Mouse (Mus musculus) midbrain, embryonic 11.5 days (tissue): ENCODE data around the gene Dap. TPM values are rescaled to one million over a fixed set of nuclear protein-coding genes. Genes with fewer than 3 reads are reported as not detected.

Source experiments
- ATAC-seq: fragments of 200-750 bp; cut with Nextera tagmentation; 2 replicates; pipeline ENCODE4 v1.8.0; 2017; ENCODE audit warnings: moderate TSS enrichment, moderate library complexity; ENCODE audit not compliant: low FRiP score
- DNase-seq: peaks from one replicate; pipeline ENCODE4 v3.0.0; 2015; ENCODE audit warnings: low spot score; ENCODE audit errors: missing footprints
- H3K27ac ChIP-seq: fragments of 300-500 bp; sonication (generic); 2 replicates; pipeline ENCODE4 v1.5.1; 2014; ENCODE audit warnings: low read depth, low read length
- H3K27me3 ChIP-seq: fragments of 300-500 bp; sonication (generic); 2 replicates; pipeline ENCODE4 v1.6.1; 2014; ENCODE audit warnings: mild to moderate bottlenecking, low read length, moderate library complexity, mixed read lengths; ENCODE audit not compliant: control insufficient read depth, insufficient read depth
- H3K36me3 ChIP-seq: fragments of 300-500 bp; sonication (generic); 2 replicates; pipeline ENCODE4 v1.6.1; 2014; ENCODE audit warnings: mild to moderate bottlenecking, low read length, moderate library complexity, mixed read lengths; ENCODE audit not compliant: control insufficient read depth, insufficient read depth
- H3K4me1 ChIP-seq: fragments of 300-500 bp; sonication (generic); 2 replicates; pipeline ENCODE4 v1.6.1; 2014; ENCODE audit warnings: low read length; ENCODE audit not compliant: control insufficient read depth, insufficient read depth
- H3K4me2 ChIP-seq: fragments of 300-500 bp; sonication (generic); 2 replicates; pipeline ENCODE4 v1.6.1; 2014; ENCODE audit warnings: mild to moderate bottlenecking, moderate library complexity
- H3K4me3 ChIP-seq: fragments of 300-500 bp; sonication (generic); 2 replicates; pipeline ENCODE4 v1.5.1; 2014; ENCODE audit warnings: low read depth, low read length
- H3K9ac ChIP-seq: fragments of 300-500 bp; sonication (generic); 2 replicates; pipeline ENCODE4 v1.6.1; 2014; ENCODE audit warnings: low read length
- H3K9me3 ChIP-seq: fragments of 300-500 bp; sonication (generic); 2 replicates; pipeline ENCODE4 v1.6.1; 2016; ENCODE audit warnings: low read length; ENCODE audit not compliant: control insufficient read depth
- WGBS: fragments of 180-500 bp; shearing (Covaris S2); extraction: QIAGEN DNeasy Blood & Tissue Kit; methylation state at CpG from one replicate; pipeline ENCODE4 v1.1.7; 2014; 5-methylcytosine and 5-hydroxymethylcytosine counted together
- polyA plus RNA-seq: library from polyadenylated mRNA; unstranded; fragments of >200 nt; fragmentation: Nextera tagmentation; extraction: Ambion mirVana; gene quantifications from 2 replicates; pipeline ENCODE4 v1.2.1, GENCODE M21; 2014

Gene Dap
- polyA plus RNA-seq, 1 experiment from 2014 or later = 40.3 TPM

GRCm38 (mm10) chr15:31297777-31298137, 73.6 kb downstream of the Dap start:
- ATAC-seq (0 out of 2 replicates have a peak, but pooled peaks have one; percentile 8), DNase-seq (no peak)
- Histone ChIP-seq H3K4me3 (peak overlapping the region; percentile 28; the same call in 1 of the 2 replicates), H3K27me3 (peaks cover 20% of the 10 kb centered on the region), H3K9me3 (no peaks in the 10 kb centered on the region), H3K4me2 (peak overlapping the region; percentile 52), H3K36me3 (no peaks in the 10 kb centered on the region), H3K4me1 (peaks cover 11% of the 10 kb centered on the region), H3K27ac (no peak overlapping the region), H3K9ac (no peak overlapping the region)
- 31% methylated on average over 13 of the region's 13 CpGs for WGBS

- Histone ChIP-seq H3K27me3 (peaks cover 20% of the 10 kb centered on the region), H3K36me3 (no peaks in the 10 kb centered on the region), H3K4me2 (no peak overlapping the region), H3K27ac (no peak overlapping the region), H3K9me3 (no peaks in the 10 kb centered on the region), H3K4me1 (peaks cover 9% of the 10 kb centered on the region), H3K9ac (no peak overlapping the region), H3K4me3 (no peak overlapping the region)
- ATAC-seq (no peak), DNase-seq (no peak)
- WGBS = 73% methylated on average over 6 of the region's 6 CpGs
Measured at GRCm38 (mm10) chr15:31299258-31299917, 75.3 kb downstream of the Dap start.

DNA sequence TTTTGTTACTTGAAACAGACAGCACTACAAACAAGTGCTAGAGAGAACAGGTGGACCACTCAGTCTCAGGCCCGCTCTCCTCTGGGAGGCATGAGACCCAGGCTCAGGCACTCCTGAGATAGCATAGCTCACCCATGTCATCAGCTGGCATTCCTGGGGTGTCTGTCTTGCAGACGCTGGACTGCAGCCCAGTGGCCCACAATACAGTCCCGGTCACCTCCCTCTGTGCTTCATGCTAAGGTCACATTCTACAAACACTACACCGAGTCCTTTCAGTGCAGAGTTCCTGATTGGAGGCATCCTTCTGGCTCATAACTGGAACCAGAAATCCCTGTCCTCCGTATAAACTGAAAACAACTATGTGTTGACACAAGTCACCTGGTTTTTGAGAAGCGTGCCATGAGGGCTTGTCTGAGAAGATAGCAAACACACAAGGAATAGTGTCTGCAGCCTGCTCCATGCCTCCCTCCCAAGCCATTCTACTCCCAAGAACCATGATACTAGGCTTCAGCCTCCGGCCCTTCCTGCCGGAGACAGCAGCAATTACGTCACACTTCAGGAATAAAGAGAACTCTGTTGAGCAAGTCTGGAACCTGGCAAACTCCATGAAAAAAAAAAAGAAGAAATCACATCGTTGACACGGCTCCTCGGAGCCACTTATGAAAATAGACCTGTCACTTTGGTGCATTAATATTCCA, 78.3 kb downstream of the Dap start:
- no peak overlapping the region for H3K27ac ChIP-seq
- peaks cover 2% of the 10 kb centered on the region for H3K4me1 ChIP-seq
- H3K27me3 ChIP-seq = peaks cover 6% of the 10 kb centered on the region
- no peaks in the 10 kb centered on the region for H3K9me3 ChIP-seq
- H3K36me3 ChIP-seq = no peaks in the 10 kb centered on the region
- DNase-seq (no peak), ATAC-seq (no peak)
- WGBS = 79% methylated on average over 12 of the region's 12 CpGs
- H3K4me3 ChIP-seq = no peak overlapping the region
- no peak overlapping the region for H3K4me2 ChIP-seq
- no peak overlapping the region for H3K9ac ChIP-seq

- Histone ChIP-seq H3K36me3 (no peaks in the 10 kb centered on the region), H3K4me3 (no peak overlapping the region), H3K4me2 (no peak overlapping the region), H3K9ac (no peak overlapping the region), H3K4me1 (no peaks in the 10 kb centered on the region), H3K27me3 (no peaks in the 10 kb centered on the region), H3K27ac (no peak overlapping the region), H3K9me3 (no peaks in the 10 kb centered on the region)
- ATAC-seq = no peak
- WGBS = 84% methylated on average over 3 of the region's 3 CpGs
- no peak for DNase-seq
Measured at GRCm38 (mm10) chr15:31304302-31304701, 80.2 kb downstream of the Dap start.

DNA sequence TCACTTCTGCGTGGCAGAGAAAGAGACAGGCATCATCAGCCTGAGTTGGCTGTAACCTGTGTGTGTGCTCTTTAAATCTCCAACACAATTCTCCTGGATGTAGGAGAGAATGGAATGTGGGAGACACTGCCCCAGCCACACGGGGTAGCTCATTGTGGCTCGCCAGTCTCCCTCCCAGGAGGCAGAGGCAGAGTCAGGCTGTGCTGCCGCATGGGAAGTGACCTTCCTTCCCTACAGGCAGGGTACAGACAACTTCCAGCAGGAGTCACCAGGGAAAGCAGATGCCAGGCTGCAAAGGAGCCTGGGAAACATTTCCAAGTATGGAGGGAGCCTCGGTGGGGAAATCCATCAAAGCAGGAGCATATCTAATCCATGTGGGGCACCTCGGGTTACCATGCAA, 81.1 kb downstream of the Dap start:
- Histone ChIP-seq H3K9ac (no peak overlapping the region), H3K4me2 (no peak overlapping the region), H3K4me3 (no peak overlapping the region), H3K9me3 (no peaks in the 10 kb centered on the region), H3K4me1 (no peaks in the 10 kb centered on the region), H3K36me3 (no peaks in the 10 kb centered on the region), H3K27ac (no peak overlapping the region), H3K27me3 (no peaks in the 10 kb centered on the region)
- DNase-seq (no peak), ATAC-seq (no peak)
- 51% methylated on average over 6 of the region's 6 CpGs for WGBS

DNA sequence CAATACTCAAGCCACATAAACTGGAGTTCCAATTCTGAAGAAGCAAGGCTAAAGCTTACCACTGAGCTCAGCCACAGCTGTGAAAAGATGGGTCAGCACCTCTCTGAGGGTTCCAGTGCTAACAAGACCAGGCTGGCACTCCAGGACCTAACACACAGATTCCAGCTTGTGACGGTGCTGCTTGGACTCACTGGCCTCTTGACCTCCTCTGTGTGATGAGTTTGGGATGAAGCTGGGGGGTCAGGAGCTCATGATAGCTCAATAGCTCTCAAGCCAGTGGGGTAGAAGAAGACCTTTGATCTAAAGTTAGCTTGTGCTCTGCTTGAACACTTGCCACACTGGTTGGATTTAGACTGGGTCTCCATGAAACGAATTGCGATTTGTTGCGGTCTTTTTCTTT, 82.6 kb downstream of the Dap start:
- H3K36me3 ChIP-seq = no peaks in the 10 kb centered on the region
- no peak overlapping the region for H3K27ac ChIP-seq
- no peaks in the 10 kb centered on the region for H3K4me1 ChIP-seq
- 77% methylated on average over 4 of the region's 4 CpGs for WGBS
- ATAC-seq = no peak
- no peak for DNase-seq
- no peak overlapping the region for H3K4me2 ChIP-seq
- H3K4me3 ChIP-seq = no peak overlapping the region
- H3K9ac ChIP-seq = no peak overlapping the region
- H3K9me3 ChIP-seq = no peaks in the 10 kb centered on the region
- H3K27me3 ChIP-seq = no peaks in the 10 kb centered on the region

DNA sequence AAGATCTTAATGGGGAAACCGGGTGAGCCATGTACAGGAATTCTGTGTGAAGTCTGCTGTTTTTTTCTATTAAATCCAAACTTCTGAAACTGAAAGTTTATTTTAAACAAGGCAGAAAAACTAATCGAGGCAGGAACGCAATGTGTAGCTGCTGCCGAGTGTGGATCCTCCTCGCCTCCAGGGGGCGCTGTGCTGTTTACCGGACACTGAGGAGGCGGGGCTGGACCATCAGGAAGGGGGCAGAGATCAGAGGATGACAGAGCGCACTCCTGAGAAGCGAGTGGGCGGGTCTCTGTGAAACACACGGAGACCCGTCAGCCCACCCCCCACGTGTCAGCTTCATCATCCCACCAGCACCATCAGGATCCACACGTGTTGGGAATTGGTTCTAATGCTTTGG, 85.4 kb downstream of the Dap start:
- no peaks in the 10 kb centered on the region for H3K27me3 ChIP-seq
- DNase-seq (no peak), ATAC-seq (no peak)
- H3K4me3 ChIP-seq = no peak overlapping the region
- H3K36me3 ChIP-seq = no peaks in the 10 kb centered on the region
- no peak overlapping the region for H3K27ac ChIP-seq
- no peaks in the 10 kb centered on the region for H3K9me3 ChIP-seq
- no peaks in the 10 kb centered on the region for H3K4me1 ChIP-seq
- no peak overlapping the region for H3K9ac ChIP-seq
- WGBS = 69% methylated on average over 15 of the region's 15 CpGs
- H3K4me2 ChIP-seq = no peak overlapping the region

GRCm38 (mm10) chr15:31312001-31312400, 87.9 kb downstream of the Dap start:
- H3K27me3 ChIP-seq = no peaks in the 10 kb centered on the region
- no peaks in the 10 kb centered on the region for H3K4me1 ChIP-seq

DNA sequence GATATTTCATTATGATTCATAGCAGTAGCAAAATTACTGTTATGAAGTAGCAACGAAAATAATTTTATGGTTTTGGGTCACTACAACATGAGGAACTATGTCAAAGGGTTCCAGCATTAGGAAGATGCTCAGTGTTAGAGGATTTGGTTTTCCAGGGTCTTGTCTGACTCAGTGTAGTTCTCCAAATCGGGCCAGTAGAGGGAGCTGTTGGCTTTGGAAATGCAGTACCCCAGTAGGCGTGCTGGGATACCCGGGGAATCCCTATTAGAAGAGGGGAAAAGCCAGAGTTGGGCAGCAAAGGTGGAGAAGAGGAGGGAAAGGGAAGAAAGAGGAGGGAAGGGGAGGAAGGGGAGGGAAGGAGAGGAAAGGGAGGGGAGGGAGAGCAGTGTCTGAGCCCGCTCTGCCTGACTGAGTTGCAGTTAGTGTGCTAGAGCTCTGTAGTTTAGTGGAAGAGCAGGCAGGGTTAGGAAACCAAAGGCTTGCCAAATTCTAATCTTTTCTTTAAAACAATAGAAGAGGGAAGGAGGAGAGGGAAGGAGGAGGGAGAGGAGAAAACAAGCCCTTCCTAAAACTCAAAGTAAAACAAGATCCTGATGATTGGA, 91.6 kb downstream of the Dap start:
- H3K4me3 ChIP-seq = no peak overlapping the region
- peaks cover 11% of the 10 kb centered on the region; the same call in 1 of the 2 replicates for H3K4me1 ChIP-seq
- peak; percentile 97 for DNase-seq
- no peaks in the 10 kb centered on the region for H3K36me3 ChIP-seq
- ATAC-seq = peak; percentile 88
- H3K27me3 ChIP-seq = no peaks in the 10 kb centered on the region
- no peak overlapping the region for H3K9ac ChIP-seq
- H3K4me2 ChIP-seq = no peak overlapping the region
- 3% methylated on average over 5 of the region's 5 CpGs for WGBS
- H3K9me3 ChIP-seq = no peaks in the 10 kb centered on the region
- H3K27ac ChIP-seq = no peak overlapping the region

More at GRCm38 (mm10) chr15:31312001-31312400, 87.9 kb downstream of the Dap start:
- no peaks in the 10 kb centered on the region for H3K36me3 ChIP-seq
- no peak overlapping the region for H3K9ac ChIP-seq
- H3K4me2 ChIP-seq = no peak overlapping the region
- DNase-seq (no peak), ATAC-seq (no peak)
- WGBS = 81% methylated on average over 2 of the region's 2 CpGs
- no peak overlapping the region for H3K4me3 ChIP-seq
- H3K9me3 ChIP-seq = no peaks in the 10 kb centered on the region
- H3K27ac ChIP-seq = no peak overlapping the region
